In genomic region chr6:83453706-83454105, GRCm38 (mm10) we compare ENCODE assay signal across 8 mouse cellular contexts. TPM values are rescaled to one million over a fixed set of nuclear protein-coding genes. Genes with fewer than 3 reads are reported as not detected.
DNase-seq lines count a peak whose midpoint lies in the region; ATAC-seq and TF ChIP-seq lines count a peak whose summit lies in the region.

No protein-coding gene starts in this region.

- 27% methylated on average over 11 of the region's 11 CpGs for WGBS in lung, embryonic 16.5 days
- 51% methylated on average over 11 of the region's 11 CpGs for WGBS in forebrain, embryonic 12.5 days
- 19% methylated on average over 11 of the region's 11 CpGs for WGBS in limb, embryonic 14.5 days

- peaks cover 2% of the 10 kb centered on the region; the same call in 1 of the 2 replicates for H3K36me3 ChIP-seq in lung, embryonic 16.5 days (ENCODE audit: control insufficient read depth, insufficient read depth, low read length)
- peaks cover 6% of the 10 kb centered on the region; the same call in 1 of the 2 replicates for H3K36me3 ChIP-seq in forebrain, embryonic 12.5 days (replicated peaks)
- H3K36me3 ChIP-seq in limb, embryonic 14.5 days (ENCODE audit: control insufficient read depth, insufficient read depth, low read length), result peaks cover 17% of the 10 kb centered on the region

- TF ChIP-seq POLR2A in limb, embryonic 14.5 days (IDR thresholded peaks at IDR 0.05; ENCODE audit: borderline replicate concordance, extremely low read depth, insufficient read depth, insufficient read length), result no peak

- H3K4me2 ChIP-seq in lung, embryonic 16.5 days (ENCODE audit: low read depth, low read length), result peak overlapping the region; percentile 94
- H3K4me2 ChIP-seq in forebrain, embryonic 12.5 days, result peak overlapping the region; percentile 90
- peak overlapping the region; percentile 90 for H3K4me2 ChIP-seq in limb, embryonic 14.5 days (replicated peaks; ENCODE audit: low read depth, low read length, severe bottlenecking)

- ATAC-seq in lung, embryonic 16.5 days (ENCODE audit: low read depth), result no peak
- no peak for ATAC-seq in forebrain, embryonic 12.5 days (ENCODE audit: low FRiP score)
- ATAC-seq in limb, embryonic 14.5 days (ENCODE audit: low FRiP score, low read depth), result no peak

- H3K27ac ChIP-seq in lung, embryonic 16.5 days (ENCODE audit: low read length), result peak overlapping the region; percentile 28; the same call in 1 of the 2 replicates
- no peak overlapping the region for H3K27ac ChIP-seq in forebrain, embryonic 12.5 days
- no peak overlapping the region for H3K27ac ChIP-seq in limb, embryonic 14.5 days (replicated peaks; ENCODE audit: low read depth, low read length)

- peaks cover 70% of the 10 kb centered on the region for H3K4me1 ChIP-seq in lung, embryonic 16.5 days (replicated peaks; ENCODE audit: control insufficient read depth, insufficient read depth, low read length)
- H3K4me1 ChIP-seq in forebrain, embryonic 12.5 days, result peaks cover 76% of the 10 kb centered on the region
- peaks cover 60% of the 10 kb centered on the region for H3K4me1 ChIP-seq in limb, embryonic 14.5 days (ENCODE audit: control insufficient read depth, insufficient read depth, low read length)

- no peak for DNase-seq in lung, postnatal 36 days
- DNase-seq in limb, embryonic 14.5 days (ENCODE audit: low spot score), result peak; percentile 37
- DNase-seq in retina, embryonic 14.5 days (ENCODE audit: low spot score), result peak; percentile 23
- DNase-seq in layer of hippocampus, adult 11-12 months (ENCODE audit: low spot score), result no peak
- DNase-seq in thymus, postnatal 4 days, result no peak
- no peak for DNase-seq in right cerebral cortex, postnatal 25 days

- no peaks in the 10 kb centered on the region for H3K9me3 ChIP-seq in lung, embryonic 16.5 days (ENCODE audit: control insufficient read depth, low read length)
- H3K9me3 ChIP-seq in forebrain, embryonic 12.5 days, result no peaks in the 10 kb centered on the region
- H3K9me3 ChIP-seq in limb, embryonic 14.5 days (ENCODE audit: control insufficient read depth, low read length), result no peaks in the 10 kb centered on the region

- H3K4me3 ChIP-seq in lung, embryonic 16.5 days (ENCODE audit: low read length), result peak overlapping the region; percentile 85
- peak overlapping the region; percentile 92 for H3K4me3 ChIP-seq in forebrain, embryonic 12.5 days (replicated peaks)
- H3K4me3 ChIP-seq in limb, embryonic 14.5 days (replicated peaks; ENCODE audit: low read length), result peak overlapping the region; percentile 81

- H3K9ac ChIP-seq in lung, embryonic 16.5 days (ENCODE audit: low read length), result peak overlapping the region; percentile 46
- H3K9ac ChIP-seq in forebrain, embryonic 12.5 days, result peak overlapping the region; percentile 95
- H3K9ac ChIP-seq in limb, embryonic 14.5 days (ENCODE audit: low read depth, low read length, severe bottlenecking), result 0 out of 2 replicates have a peak overlapping the region, but pooled peaks have one; percentile 12

- no peaks in the 10 kb centered on the region for H3K27me3 ChIP-seq in lung, embryonic 16.5 days (ENCODE audit: control insufficient read depth, insufficient read depth, low read depth, low read length)
- 0 out of 2 replicates have a peak, but pooled peaks cover 5% of the 10 kb centered on the region for H3K27me3 ChIP-seq in forebrain, embryonic 12.5 days
- H3K27me3 ChIP-seq in limb, embryonic 14.5 days (ENCODE audit: control insufficient read depth, insufficient read depth, low read length), result no peaks in the 10 kb centered on the region

RNA-seq across cellular contexts. Expression of gene Tet3, which starts 5.2 kb away (rescaled TPM):
- polyA plus RNA-seq in lung, embryonic 16.5 days (2015; fragmentation: Nextera tagmentation; extraction: Ambion mirVana), result 43.8 and 47.1 TPM in 2 replicates
- 62.7 and 74.3 TPM in 2 replicates for polyA plus RNA-seq in forebrain, embryonic 12.5 days (2016; fragmentation: Nextera tagmentation; extraction: Ambion mirVana)
- polyA plus RNA-seq in limb, embryonic 14.5 days (2012; rRNA removed), result 21.1 and 24.9 TPM in 2 replicates
- polyA plus RNA-seq in limb, embryonic 14.5 days (2014; fragmentation: Nextera tagmentation; extraction: Ambion mirVana), result 44.3 and 49.0 TPM in 2 replicates

RNA-seq across cellular contexts. Expression of gene Dguok, which starts 53.1 kb away (rescaled TPM):
- 78.3 and 87.0 TPM in 2 replicates for polyA plus RNA-seq in lung, embryonic 16.5 days (2015; fragmentation: Nextera tagmentation; extraction: Ambion mirVana)
- polyA plus RNA-seq in forebrain, embryonic 12.5 days (2016; fragmentation: Nextera tagmentation; extraction: Ambion mirVana), result 56.3 and 64.7 TPM in 2 replicates
- polyA plus RNA-seq in limb, embryonic 14.5 days (2012; rRNA removed), result 89.0 and 104 TPM in 2 replicates
- polyA plus RNA-seq in limb, embryonic 14.5 days (2014; fragmentation: Nextera tagmentation; extraction: Ambion mirVana), result 77.0 and 87.0 TPM in 2 replicates

Comparison
In these comparisons a context has a peak if more than half of its experiments do, and no peak if none do; other contexts are left out.
1. H3K9ac ChIP-seq: peak in every context shown above with its lines; median percentile 95 in forebrain, embryonic 12.5 days; 46 in lung, embryonic 16.5 days; 12 in limb, embryonic 14.5 days.
2. DNase-seq: peak in limb, embryonic 14.5 days (single experiment) and retina, embryonic 14.5 days (single experiment); none in lung, postnatal 36 days (single experiment), layer of hippocampus, adult 11-12 months (single experiment), thymus, postnatal 4 days (single experiment) and right cerebral cortex, postnatal 25 days (single experiment).
3. Peak in every context shown above with its lines, with median percentiles within 50 percentile points of each other: H3K4me2 ChIP-seq and H3K4me3 ChIP-seq.